Mouse (Mus musculus): ENCODE measurements around the gene Actr1a. TPM values are rescaled to one million over a fixed set of nuclear protein-coding genes. Genes with fewer than 3 reads are reported as not detected.

Actr1a gene
- 204 and 232 TPM in 2 replicates for polyA plus RNA-seq (2014; fragmentation: Nextera tagmentation; extraction: Ambion mirVana)

DNA sequence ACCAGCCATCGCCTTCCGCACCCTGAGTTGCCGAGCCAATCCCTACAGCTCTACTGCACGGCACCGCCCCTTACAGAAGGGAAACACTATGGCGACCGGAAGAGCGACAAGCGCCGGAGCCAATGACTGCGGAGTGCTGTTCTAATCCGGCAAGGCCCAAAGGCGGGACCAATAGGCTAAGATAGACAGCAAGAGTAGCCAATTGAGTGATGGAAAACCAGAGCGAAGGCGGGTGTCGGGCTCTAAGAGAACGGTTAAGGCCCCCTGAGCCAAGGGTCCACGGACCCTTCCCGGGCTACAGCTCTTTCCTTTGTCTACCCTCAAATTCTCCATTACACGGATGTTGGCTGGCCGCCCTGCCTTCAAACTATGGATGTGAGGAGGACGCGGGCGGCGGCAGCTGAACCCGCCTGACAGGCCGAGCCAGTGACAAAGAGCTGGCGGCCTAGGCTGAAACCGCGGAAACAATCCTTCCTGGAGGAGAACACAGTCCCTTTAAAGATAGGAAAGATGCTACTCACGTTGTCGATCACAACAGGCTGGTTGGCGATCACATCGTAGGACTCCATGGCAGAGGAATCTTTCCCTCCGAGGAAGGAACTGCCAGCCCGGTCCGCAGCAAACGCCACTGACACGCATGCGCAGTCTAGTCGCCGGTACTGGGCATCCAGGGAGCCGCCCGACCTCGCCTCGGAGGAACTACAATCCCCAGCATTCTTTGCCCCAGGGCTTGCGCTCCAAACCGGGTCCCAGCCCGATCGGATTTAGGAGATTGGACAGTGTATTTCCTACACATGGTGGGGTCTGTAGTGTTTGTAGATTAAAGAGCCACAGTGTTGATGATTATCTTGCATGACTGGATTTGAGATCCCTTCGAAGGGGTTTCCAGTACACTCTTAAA is at the start of gene Actr1a:
TSS of gene Actr1a (minus strand) at position 640 of the 901 bp plus-strand sequence.
- peak within 1 kb of the TSS; percentile 86 for H3K9ac ChIP-seq (ENCODE audit: low read length)
- no peaks in the 10 kb centered on the region for H3K9me3 ChIP-seq (ENCODE audit: control insufficient read depth, low read length)
- under 1% methylated on average over 51 of the region's 51 CpGs for WGBS
- peak within 1 kb of the TSS; percentile 65 for H3K4me2 ChIP-seq (ENCODE audit: low read depth, low read length, severe bottlenecking)
- H3K4me1 ChIP-seq (replicated peaks; ENCODE audit: control insufficient read depth, insufficient read depth, low read length): peaks cover 15% of the 10 kb centered on the region
- ATAC-seq (replicated peaks; ENCODE audit: low FRiP score) (peak; percentile 94), DNase-seq (ENCODE audit: low spot score) (peak; percentile 99)
- H3K27ac ChIP-seq (ENCODE audit: low read depth, low read length): peak within 1 kb of the TSS; percentile 53; the same call in 1 of the 2 replicates
- H3K36me3 ChIP-seq (ENCODE audit: control insufficient read depth, insufficient read depth, low read length): no peaks in the 10 kb centered on the region
- H3K4me3 ChIP-seq (ENCODE audit: low read depth, low read length): peak within 1 kb of the TSS; percentile 87
- no peaks in the 10 kb centered on the region for H3K27me3 ChIP-seq (ENCODE audit: control insufficient read depth, insufficient read depth, low read length)

GRCm38 (mm10) chr19:46444209-46444608 is 48.7 kb upstream of the Actr1a start:
- DNase-seq (ENCODE audit: low spot score): peak; percentile 86
- peaks cover 19% of the 10 kb centered on the region for H3K4me1 ChIP-seq (replicated peaks; ENCODE audit: control insufficient read depth, insufficient read depth, low read length)
- no peak overlapping the region for H3K9ac ChIP-seq (ENCODE audit: low read length)
- H3K36me3 ChIP-seq (ENCODE audit: control insufficient read depth, insufficient read depth, low read length): no peaks in the 10 kb centered on the region
- no peaks in the 10 kb centered on the region for H3K27me3 ChIP-seq (ENCODE audit: control insufficient read depth, insufficient read depth, low read length)
- no peaks in the 10 kb centered on the region for H3K9me3 ChIP-seq (ENCODE audit: control insufficient read depth, low read length)
- no peak overlapping the region for H3K4me2 ChIP-seq (ENCODE audit: low read depth, low read length, severe bottlenecking)
- peak; percentile 55; the same call in 1 of the 2 replicates for ATAC-seq (replicated peaks; ENCODE audit: low FRiP score)
- peak overlapping the region; percentile 68; the same call in 1 of the 2 replicates for H3K27ac ChIP-seq (ENCODE audit: low read depth, low read length)
- H3K4me3 ChIP-seq (ENCODE audit: low read depth, low read length): no peak overlapping the region
- 8% methylated on average over 6 of the region's 6 CpGs for WGBS

DNA sequence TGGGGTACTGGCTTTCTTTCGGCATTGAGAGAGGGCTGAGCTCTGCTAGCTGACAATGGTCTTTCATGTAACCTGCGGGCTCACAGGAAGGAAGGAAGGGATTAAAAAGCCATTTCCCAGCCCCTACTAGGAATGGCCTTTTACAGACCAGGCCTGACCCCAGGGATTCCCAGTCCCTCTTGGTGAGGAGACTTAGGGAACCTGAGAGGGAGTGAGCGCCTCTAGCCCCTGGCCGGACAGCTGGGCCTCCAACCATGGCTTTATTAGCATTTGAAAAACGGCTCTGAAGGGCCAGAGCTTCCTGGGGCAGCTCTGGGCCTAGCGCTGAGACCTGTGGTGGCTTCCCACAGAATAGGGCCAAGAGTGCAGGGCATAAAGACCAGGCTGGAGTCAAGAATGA is 48.0 kb upstream of the Actr1a start:
- 4% methylated on average over 6 of the region's 6 CpGs for WGBS
- Histone ChIP-seq H3K9ac (ENCODE audit: low read length) (no peak overlapping the region; the same call in 1 of the 2 replicates), H3K4me2 (ENCODE audit: low read depth, low read length, severe bottlenecking) (no peak overlapping the region), H3K4me1 (replicated peaks; ENCODE audit: control insufficient read depth, insufficient read depth, low read length) (peaks cover 19% of the 10 kb centered on the region), H3K9me3 (ENCODE audit: control insufficient read depth, low read length) (no peaks in the 10 kb centered on the region), H3K36me3 (ENCODE audit: control insufficient read depth, insufficient read depth, low read length) (no peaks in the 10 kb centered on the region), H3K4me3 (ENCODE audit: low read depth, low read length) (no peak overlapping the region), H3K27me3 (ENCODE audit: control insufficient read depth, insufficient read depth, low read length) (no peaks in the 10 kb centered on the region), H3K27ac (ENCODE audit: low read depth, low read length) (peak overlapping the region; percentile 68)
- DNase-seq (ENCODE audit: low spot score) (no peak), ATAC-seq (replicated peaks; ENCODE audit: low FRiP score) (no peak)

DNA sequence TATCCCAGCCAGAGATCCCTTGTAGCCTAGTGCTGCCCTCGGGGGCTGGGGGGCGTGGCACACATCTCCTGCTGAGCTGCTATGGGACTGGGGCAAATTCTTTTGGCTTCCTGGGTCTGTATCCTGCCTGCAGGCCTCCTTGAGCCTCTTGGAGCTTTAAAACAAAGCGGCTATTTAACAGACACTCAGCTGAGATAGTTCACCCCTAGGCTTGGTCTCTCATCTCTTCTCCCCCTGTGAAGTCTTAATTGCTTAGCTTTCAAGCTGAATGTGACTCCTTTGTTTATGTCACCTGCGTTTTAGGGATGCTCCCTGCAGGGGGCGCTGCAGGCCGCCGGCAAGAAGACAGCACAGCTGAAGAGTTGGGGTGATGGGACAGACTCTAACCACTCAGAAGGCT is 39.9 kb upstream of the Actr1a start:
- DNase-seq (ENCODE audit: low spot score) (peak; percentile 73), ATAC-seq (replicated peaks; ENCODE audit: low FRiP score) (no peak)
- Histone ChIP-seq H3K4me1 (replicated peaks; ENCODE audit: control insufficient read depth, insufficient read depth, low read length) (peaks cover 2% of the 10 kb centered on the region; the same call in 1 of the 2 replicates), H3K9ac (ENCODE audit: low read length) (no peak overlapping the region), H3K27me3 (ENCODE audit: control insufficient read depth, insufficient read depth, low read length) (no peaks in the 10 kb centered on the region), H3K4me3 (ENCODE audit: low read depth, low read length) (no peak overlapping the region), H3K27ac (ENCODE audit: low read depth, low read length) (peak overlapping the region; percentile 18; the same call in 1 of the 2 replicates), H3K9me3 (ENCODE audit: control insufficient read depth, low read length) (no peaks in the 10 kb centered on the region), H3K4me2 (ENCODE audit: low read depth, low read length, severe bottlenecking) (no peak overlapping the region), H3K36me3 (ENCODE audit: control insufficient read depth, insufficient read depth, low read length) (no peaks in the 10 kb centered on the region)
- WGBS: 6% methylated on average over 7 of the region's 7 CpGs

GRCm38 (mm10) chr19:46434591-46434990 is 39.0 kb upstream of the Actr1a start:
- no peak overlapping the region for H3K9ac ChIP-seq (ENCODE audit: low read length)
- H3K4me2 ChIP-seq (ENCODE audit: low read depth, low read length, severe bottlenecking): no peak overlapping the region
- H3K9me3 ChIP-seq (ENCODE audit: control insufficient read depth, low read length): no peaks in the 10 kb centered on the region
- WGBS: 66% methylated on average over 9 of the region's 9 CpGs
- H3K27ac ChIP-seq (ENCODE audit: low read depth, low read length): 0 out of 2 replicates have a peak overlapping the region, but pooled peaks have one; percentile 6
- peaks cover 2% of the 10 kb centered on the region; the same call in 1 of the 2 replicates for H3K4me1 ChIP-seq (replicated peaks; ENCODE audit: control insufficient read depth, insufficient read depth, low read length)
- ATAC-seq (replicated peaks; ENCODE audit: low FRiP score) (no peak), DNase-seq (ENCODE audit: low spot score) (no peak)
- no peak overlapping the region for H3K4me3 ChIP-seq (ENCODE audit: low read depth, low read length)
- H3K27me3 ChIP-seq (ENCODE audit: control insufficient read depth, insufficient read depth, low read length): no peaks in the 10 kb centered on the region
- H3K36me3 ChIP-seq (ENCODE audit: control insufficient read depth, insufficient read depth, low read length): no peaks in the 10 kb centered on the region

DNA sequence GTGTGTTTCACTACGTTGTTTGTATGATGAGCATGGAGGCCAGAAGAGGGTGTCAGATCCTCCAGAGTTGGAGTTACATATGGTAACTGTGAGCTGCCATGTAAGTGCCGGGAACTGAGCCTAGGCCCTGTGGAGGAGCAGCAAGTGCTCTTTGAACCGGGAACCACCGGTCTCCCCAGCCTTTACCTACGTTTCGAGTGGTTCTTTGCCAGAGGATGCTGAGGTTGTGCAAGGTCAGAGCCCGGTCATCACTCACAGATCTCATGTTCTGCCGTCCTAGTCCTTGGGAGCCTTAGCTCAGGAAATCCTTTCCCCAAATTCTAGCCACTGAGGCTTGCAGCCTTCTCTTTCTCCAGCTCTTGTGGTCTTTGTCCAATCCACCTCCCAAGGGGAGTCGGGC is 38.6 kb upstream of the Actr1a start:
- no peak for ATAC-seq (replicated peaks; ENCODE audit: low FRiP score)
- Histone ChIP-seq H3K36me3 (ENCODE audit: control insufficient read depth, insufficient read depth, low read length) (no peaks in the 10 kb centered on the region), H3K27ac (ENCODE audit: low read depth, low read length) (0 out of 2 replicates have a peak overlapping the region, but pooled peaks have one; percentile 6), H3K4me1 (replicated peaks; ENCODE audit: control insufficient read depth, insufficient read depth, low read length) (peaks cover 2% of the 10 kb centered on the region; the same call in 1 of the 2 replicates), H3K9ac (ENCODE audit: low read length) (no peak overlapping the region), H3K4me3 (ENCODE audit: low read depth, low read length) (no peak overlapping the region), H3K27me3 (ENCODE audit: control insufficient read depth, insufficient read depth, low read length) (no peaks in the 10 kb centered on the region), H3K9me3 (ENCODE audit: control insufficient read depth, low read length) (no peaks in the 10 kb centered on the region), H3K4me2 (ENCODE audit: low read depth, low read length, severe bottlenecking) (no peak overlapping the region)
- WGBS: 67% methylated on average over 9 of the region's 9 CpGs
- no peak for DNase-seq (ENCODE audit: low spot score)

GRCm38 (mm10) chr19:46433712-46434111 is 38.2 kb upstream of the Actr1a start:
- H3K9ac ChIP-seq (ENCODE audit: low read length): no peak overlapping the region
- H3K4me3 ChIP-seq (ENCODE audit: low read depth, low read length): no peak overlapping the region
- H3K9me3 ChIP-seq (ENCODE audit: control insufficient read depth, low read length): no peaks in the 10 kb centered on the region
- 67% methylated on average over 7 of the region's 7 CpGs for WGBS
- no peaks in the 10 kb centered on the region for H3K36me3 ChIP-seq (ENCODE audit: control insufficient read depth, insufficient read depth, low read length)
- no peak overlapping the region for H3K4me2 ChIP-seq (ENCODE audit: low read depth, low read length, severe bottlenecking)
- no peak overlapping the region for H3K27ac ChIP-seq (ENCODE audit: low read depth, low read length)
- no peak for DNase-seq (ENCODE audit: low spot score)
- ATAC-seq (replicated peaks; ENCODE audit: low FRiP score): no peak
- peaks cover 2% of the 10 kb centered on the region; the same call in 1 of the 2 replicates for H3K4me1 ChIP-seq (replicated peaks; ENCODE audit: control insufficient read depth, insufficient read depth, low read length)
- H3K27me3 ChIP-seq (ENCODE audit: control insufficient read depth, insufficient read depth, low read length): no peaks in the 10 kb centered on the region

GRCm38 (mm10) chr19:46429250-46429649 is 33.7 kb upstream of the Actr1a start:
- H3K9ac ChIP-seq (ENCODE audit: low read length): no peak overlapping the region

More at GRCm38 (mm10) chr19:46429250-46429649, 33.7 kb upstream of the Actr1a start:
- ATAC-seq (replicated peaks; ENCODE audit: low FRiP score) (no peak), DNase-seq (ENCODE audit: low spot score) (no peak)
- H3K27me3 ChIP-seq (ENCODE audit: control insufficient read depth, insufficient read depth, low read length): no peaks in the 10 kb centered on the region
- H3K4me1 ChIP-seq (replicated peaks; ENCODE audit: control insufficient read depth, insufficient read depth, low read length): no peaks in the 10 kb centered on the region
- no peak overlapping the region for H3K4me2 ChIP-seq (ENCODE audit: low read depth, low read length, severe bottlenecking)
- no peak overlapping the region for H3K27ac ChIP-seq (ENCODE audit: low read depth, low read length)
- no peaks in the 10 kb centered on the region for H3K9me3 ChIP-seq (ENCODE audit: control insufficient read depth, low read length)
- H3K4me3 ChIP-seq (ENCODE audit: low read depth, low read length): no peak overlapping the region
- no peaks in the 10 kb centered on the region; the same call in 1 of the 2 replicates for H3K36me3 ChIP-seq (ENCODE audit: control insufficient read depth, insufficient read depth, low read length)
